Mouse (Mus musculus) midbrain, embryonic 14.5 days (tissue): ENCODE measurements at regions not wholly inside any gene's neighbourhood (a gene's known extent, or its start where the extent isn't known, plus 50 kb on each side); places are given as distances from the start of the nearest gene placed in this dataset.
A peak's percentile ranks its signal among the peaks of the same experiment; 100 is the strongest.

Source experiments
- ATAC-seq: fragments of 200-750 bp; cut with Nextera tagmentation; 2 replicates; pipeline ENCODE4 v1.8.0; 2017; ENCODE audit warnings: moderate number of reproducible peaks, moderate library complexity; ENCODE audit not compliant: low FRiP score, low TSS enrichment
- DNase-seq: peaks from one replicate; pipeline ENCODE4 v3.0.0-alpha.2; 2015
- H3K27ac ChIP-seq: fragments of 300-500 bp; sonication (generic); replicated peaks from 2 replicates; pipeline ENCODE4 v1.5.1; 2014; ENCODE audit warnings: mild to moderate bottlenecking, low read depth, low read length, moderate library complexity
- H3K27me3 ChIP-seq: fragments of 300-500 bp; sonication (generic); 2 replicates; pipeline ENCODE4 v1.6.1; 2014; ENCODE audit warnings: low read length, control low read depth, mixed read lengths; ENCODE audit not compliant: control insufficient read depth, insufficient read depth
- H3K36me3 ChIP-seq: fragments of 300-500 bp; sonication (generic); 2 replicates; pipeline ENCODE4 v1.6.1; 2014; ENCODE audit warnings: low read length, control low read depth; ENCODE audit not compliant: control insufficient read depth, insufficient read depth
- H3K4me1 ChIP-seq: fragments of 300-500 bp; sonication (generic); 2 replicates; pipeline ENCODE4 v1.6.1; 2014; ENCODE audit warnings: mild to moderate bottlenecking, antibody characterized with exemption, low read length, control low read depth; ENCODE audit not compliant: control insufficient read depth, insufficient read depth
- H3K4me2 ChIP-seq: fragments of 300-500 bp; sonication (generic); 2 replicates; pipeline ENCODE4 v1.6.1; 2014; ENCODE audit warnings: mild to moderate bottlenecking, low read length, moderate library complexity
- H3K4me3 ChIP-seq: fragments of 300-500 bp; sonication (generic); replicated peaks from 2 replicates; pipeline ENCODE4 v1.5.1; 2014; ENCODE audit warnings: low read depth, low read length
- H3K9ac ChIP-seq: fragments of 300-500 bp; sonication (generic); replicated peaks from 2 replicates; pipeline ENCODE4 v1.6.1; 2014; ENCODE audit warnings: mild to moderate bottlenecking, low read length, moderate library complexity
- H3K9me3 ChIP-seq: fragments of 300-500 bp; sonication (generic); 2 replicates; pipeline ENCODE4 v1.6.1; 2016; ENCODE audit warnings: low read length, control low read depth, mixed read lengths; ENCODE audit not compliant: control insufficient read depth
- WGBS: fragments of 180-500 bp; shearing (Covaris S2); extraction: QIAGEN DNeasy Blood & Tissue Kit; methylation state at CpG from one replicate; pipeline ENCODE4 v1.1.7; 2014; 5-methylcytosine and 5-hydroxymethylcytosine counted together

GRCm38 (mm10) chr8:7097577-7097976 is 1563.5 kb downstream of the Efnb2 start:
- no peaks in the 10 kb centered on the region for H3K4me1 ChIP-seq
- H3K36me3 ChIP-seq: no peaks in the 10 kb centered on the region
- no peak overlapping the region for H3K9ac ChIP-seq
- H3K9me3 ChIP-seq: no peaks in the 10 kb centered on the region
- H3K27ac ChIP-seq: no peak overlapping the region
- H3K4me3 ChIP-seq: no peak overlapping the region
- peak; percentile 76 for ATAC-seq
- no peak overlapping the region for H3K4me2 ChIP-seq
- no peaks in the 10 kb centered on the region for H3K27me3 ChIP-seq
- 41% methylated on average over 2 of the region's 2 CpGs for WGBS
- DNase-seq: peak; percentile 61

DNA sequence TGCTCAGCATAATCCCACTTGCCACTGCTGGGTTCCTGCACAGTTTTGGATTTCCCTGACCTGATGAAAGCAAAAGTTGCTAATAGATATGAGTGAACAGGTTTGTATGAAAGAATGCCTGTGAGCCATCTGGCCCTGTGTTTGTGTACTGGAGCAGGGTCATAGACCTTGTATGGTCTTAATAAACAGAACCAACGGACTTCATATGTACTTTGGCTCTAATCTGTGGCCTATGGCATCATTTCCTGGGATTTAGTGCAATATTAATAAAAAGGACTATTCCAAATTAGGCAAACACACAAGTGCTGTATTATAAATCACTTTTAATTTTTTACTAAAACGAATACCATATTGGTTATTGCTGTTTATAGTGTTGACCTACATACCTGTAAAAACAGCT is 1568.2 kb downstream of the Efnb2 start:
- no peak overlapping the region for H3K4me3 ChIP-seq
- 75% methylated on average over 2 of the region's 2 CpGs for WGBS
- DNase-seq (no peak), ATAC-seq (no peak)
- H3K9me3 ChIP-seq: no peaks in the 10 kb centered on the region
- H3K4me2 ChIP-seq: no peak overlapping the region
- no peaks in the 10 kb centered on the region for H3K4me1 ChIP-seq
- no peaks in the 10 kb centered on the region for H3K36me3 ChIP-seq
- H3K27me3 ChIP-seq: no peaks in the 10 kb centered on the region
- H3K9ac ChIP-seq: no peak overlapping the region
- H3K27ac ChIP-seq: no peak overlapping the region

- WGBS: 42% methylated on average over 2 of the region's 2 CpGs
- Histone ChIP-seq H3K27me3 (no peaks in the 10 kb centered on the region), H3K9me3 (no peaks in the 10 kb centered on the region)
Measured at GRCm38 (mm10) chr8:7088123-7088522, 1572.9 kb downstream of the Efnb2 start.

DNA sequence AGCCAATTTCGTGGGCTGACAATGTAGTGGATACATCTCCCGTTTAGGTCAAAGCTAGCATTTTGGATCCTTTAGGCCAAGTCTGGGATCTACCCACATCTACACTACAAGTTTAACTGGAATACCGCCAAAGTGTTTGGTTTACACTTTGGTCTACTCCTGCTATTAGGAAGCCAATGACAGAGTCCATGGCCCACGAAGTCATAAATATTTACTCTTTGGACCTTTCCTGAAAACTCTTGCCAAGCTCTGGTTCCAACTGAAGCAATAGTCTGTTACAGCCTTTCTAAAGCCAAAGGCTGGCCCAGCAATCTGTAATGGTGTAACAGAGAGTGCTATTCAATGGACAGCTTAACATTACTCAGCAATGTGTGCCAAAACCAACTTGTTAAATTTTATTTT is 1600.8 kb downstream of the Efnb2 start:
- no peak for ATAC-seq
- DNase-seq: no peak

More at GRCm38 (mm10) chr8:7088123-7088522, 1572.9 kb downstream of the Efnb2 start:
- Histone ChIP-seq H3K4me1 (no peaks in the 10 kb centered on the region), H3K27ac (no peak overlapping the region), H3K4me2 (no peak overlapping the region), H3K9ac (no peak overlapping the region), H3K4me3 (no peak overlapping the region), H3K36me3 (no peaks in the 10 kb centered on the region)
- DNase-seq (no peak), ATAC-seq (no peak)

GRCm38 (mm10) chr8:7026247-7026844 is 1634.7 kb downstream of the Efnb2 start:
- H3K4me1 ChIP-seq: no peaks in the 10 kb centered on the region
- H3K4me2 ChIP-seq: no peak overlapping the region
- no peak overlapping the region for H3K9ac ChIP-seq
- DNase-seq (no peak), ATAC-seq (no peak)
- H3K36me3 ChIP-seq: no peaks in the 10 kb centered on the region
- no peak overlapping the region for H3K27ac ChIP-seq
- H3K9me3 ChIP-seq: no peaks in the 10 kb centered on the region
- no peak overlapping the region for H3K4me3 ChIP-seq
- WGBS: 86% methylated on average over 3 of the region's 3 CpGs
- H3K27me3 ChIP-seq: no peaks in the 10 kb centered on the region

More for the DNA sequence above, 1600.8 kb downstream of the Efnb2 start:
- no peak overlapping the region for H3K4me3 ChIP-seq
- no peaks in the 10 kb centered on the region for H3K4me1 ChIP-seq
- no peak overlapping the region for H3K27ac ChIP-seq
- no peak overlapping the region for H3K9ac ChIP-seq
- no peaks in the 10 kb centered on the region for H3K27me3 ChIP-seq
- H3K36me3 ChIP-seq: no peaks in the 10 kb centered on the region
- H3K4me2 ChIP-seq: no peak overlapping the region
- H3K9me3 ChIP-seq: no peaks in the 10 kb centered on the region; the same call in 1 of the 2 replicates
- WGBS: 89% methylated on average over 4 of the region's 4 CpGs

- DNase-seq (no peak), ATAC-seq (no peak)
- Histone ChIP-seq H3K4me3 (no peak overlapping the region), H3K9ac (no peak overlapping the region), H3K27me3 (no peaks in the 10 kb centered on the region), H3K36me3 (no peaks in the 10 kb centered on the region), H3K27ac (no peak overlapping the region), H3K4me1 (no peaks in the 10 kb centered on the region), H3K9me3 (no peaks in the 10 kb centered on the region), H3K4me2 (no peak overlapping the region)
- whole genome bisulfite sequencing: 93% methylated on average over 3 of the region's 3 CpGs
Measured at GRCm38 (mm10) chr8:7024336-7024735, 1636.7 kb downstream of the Efnb2 start.

GRCm38 (mm10) chr8:7011881-7012280 is 1649.2 kb downstream of the Efnb2 start:
- Histone ChIP-seq H3K27me3 (no peaks in the 10 kb centered on the region), H3K27ac (no peak overlapping the region), H3K36me3 (no peaks in the 10 kb centered on the region), H3K9ac (no peak overlapping the region), H3K4me2 (no peak overlapping the region), H3K4me3 (no peak overlapping the region), H3K9me3 (no peaks in the 10 kb centered on the region), H3K4me1 (no peaks in the 10 kb centered on the region)
- 85% methylated on average over 5 of the region's 5 CpGs for WGBS
- DNase-seq (no peak), ATAC-seq (no peak)

DNA sequence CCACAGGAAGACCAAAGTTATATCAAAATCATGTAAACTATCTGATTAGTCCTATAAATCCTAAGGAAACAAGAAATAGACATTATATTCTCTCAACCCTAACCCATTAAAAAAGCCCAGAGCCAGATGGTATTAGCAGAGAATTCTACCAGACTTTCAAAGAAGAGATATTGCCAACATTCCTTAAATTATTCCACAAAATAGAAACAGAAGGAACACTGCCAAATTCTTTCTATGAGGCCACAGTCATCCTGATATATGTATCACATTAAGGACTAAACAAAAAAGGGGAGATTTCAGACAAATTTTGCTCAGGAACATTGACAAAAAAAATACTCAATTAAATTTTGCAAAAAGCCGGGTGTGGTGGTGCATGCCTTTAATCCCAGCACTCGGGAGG is 1669.5 kb downstream of the Efnb2 start:
- H3K4me3 ChIP-seq: no peak overlapping the region
- ATAC-seq (no peak), DNase-seq (no peak)
- no peak overlapping the region for H3K9ac ChIP-seq
- H3K27ac ChIP-seq: no peak overlapping the region
- 90% methylated on average over 2 of the region's 2 CpGs for WGBS
- no peaks in the 10 kb centered on the region for H3K36me3 ChIP-seq
- no peak overlapping the region for H3K4me2 ChIP-seq
- no peaks in the 10 kb centered on the region for H3K4me1 ChIP-seq
- no peaks in the 10 kb centered on the region for H3K27me3 ChIP-seq
- H3K9me3 ChIP-seq: no peaks in the 10 kb centered on the region

- H3K4me1 ChIP-seq: no peaks in the 10 kb centered on the region
- no peaks in the 10 kb centered on the region for H3K36me3 ChIP-seq
- DNase-seq: no peak
- no peak overlapping the region for H3K9ac ChIP-seq
- ATAC-seq: 0 out of 2 replicates have a peak, but pooled peaks have one; percentile 11
- no peaks in the 10 kb centered on the region for H3K27me3 ChIP-seq
- no peak overlapping the region for H3K4me3 ChIP-seq
- WGBS: 74% methylated on average over 3 of the region's 3 CpGs
- H3K27ac ChIP-seq: no peak overlapping the region
- no peak overlapping the region for H3K4me2 ChIP-seq
- no peaks in the 10 kb centered on the region for H3K9me3 ChIP-seq
Measured at GRCm38 (mm10) chr8:6989359-6990095, 1671.5 kb downstream of the Efnb2 start.
